Mouse (Mus musculus) right cerebral cortex, postnatal 10 days (tissue): ENCODE data around the gene AC170998.1.
"Not testable (repeated sequence)": the region's sequence is repeated elsewhere in the genome, so short reads cannot be mapped to it uniquely, and the experiment has no call there.

Source experiments
- DNase-seq, 2 experiments: peaks; one replicate each; pipeline ENCODE4 v3.0.0; 2021; ENCODE audit warnings: low spot score in 2 of 2

AC170998.1 gene

DNA sequence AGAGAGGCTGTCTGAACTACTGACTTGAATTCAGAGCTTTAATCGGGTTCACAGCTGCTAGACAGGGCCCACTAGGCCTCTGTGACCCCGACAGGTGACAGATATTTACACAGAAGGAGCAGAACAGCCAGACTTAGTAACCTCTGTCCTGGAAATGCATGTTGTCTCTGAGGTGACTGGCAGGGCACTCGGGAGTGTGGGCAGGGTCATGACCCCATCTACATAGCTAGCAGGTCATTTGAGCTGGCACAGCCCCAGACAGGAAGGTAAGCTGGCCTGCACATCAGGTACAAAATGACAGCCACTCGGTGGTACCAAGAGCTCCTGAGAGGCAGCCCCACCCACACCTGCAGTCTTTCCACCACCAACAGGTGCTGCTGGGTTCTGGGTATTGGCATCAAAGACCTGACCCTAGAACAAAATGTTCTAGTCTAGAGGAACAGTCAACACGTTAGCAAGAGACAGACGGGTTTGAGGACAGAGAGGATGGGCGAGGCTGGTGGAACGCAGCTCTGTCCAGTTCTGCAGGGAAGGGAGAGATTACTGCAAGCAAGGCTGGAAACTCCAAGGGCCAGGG, 34.9 kb downstream of the AC170998.1 start:
- no peak for DNase-seq

DNA sequence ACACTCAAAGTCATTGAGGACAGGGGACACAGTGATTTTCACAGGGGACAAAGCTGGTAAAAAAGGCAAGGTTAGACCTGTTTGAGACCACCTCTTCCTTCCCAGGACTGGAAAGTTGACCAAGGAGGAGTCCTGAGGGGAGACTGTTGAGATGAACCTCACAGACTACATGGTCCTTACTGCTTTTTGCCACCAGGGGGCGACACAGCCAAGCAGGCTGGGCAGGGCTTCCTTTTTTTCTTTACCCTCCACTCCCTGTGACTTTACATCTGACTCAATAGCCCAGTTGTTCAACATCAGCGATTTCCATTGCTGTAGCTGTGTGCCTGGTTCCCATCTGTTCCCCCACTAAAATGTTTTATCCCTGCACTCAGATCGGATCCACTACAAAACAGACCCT, 36.0 kb downstream of the AC170998.1 start:
- peak; percentile 59 to 75 for DNase-seq

DNA sequence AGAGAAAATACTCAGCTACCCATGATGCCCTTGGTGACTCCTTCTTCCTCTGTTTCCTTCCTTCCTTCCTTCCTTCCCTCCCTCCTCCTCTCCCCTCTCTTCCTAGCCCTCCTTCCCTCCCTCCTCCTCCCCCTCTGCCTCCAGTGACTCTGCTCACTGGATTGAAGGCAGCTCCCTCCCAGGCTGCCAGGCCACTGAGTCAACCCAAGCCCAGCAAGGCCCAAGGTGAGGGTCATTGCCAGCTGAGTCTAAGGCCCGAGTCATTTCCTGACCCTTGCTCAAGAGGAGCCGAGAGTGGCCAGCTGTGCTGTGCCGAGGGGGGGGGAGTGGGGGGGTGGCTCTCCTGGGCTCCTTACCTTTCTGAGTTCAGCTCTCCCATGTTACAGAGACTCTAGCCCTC, 40.3 kb downstream of the AC170998.1 start:
- no peak for DNase-seq

DNA sequence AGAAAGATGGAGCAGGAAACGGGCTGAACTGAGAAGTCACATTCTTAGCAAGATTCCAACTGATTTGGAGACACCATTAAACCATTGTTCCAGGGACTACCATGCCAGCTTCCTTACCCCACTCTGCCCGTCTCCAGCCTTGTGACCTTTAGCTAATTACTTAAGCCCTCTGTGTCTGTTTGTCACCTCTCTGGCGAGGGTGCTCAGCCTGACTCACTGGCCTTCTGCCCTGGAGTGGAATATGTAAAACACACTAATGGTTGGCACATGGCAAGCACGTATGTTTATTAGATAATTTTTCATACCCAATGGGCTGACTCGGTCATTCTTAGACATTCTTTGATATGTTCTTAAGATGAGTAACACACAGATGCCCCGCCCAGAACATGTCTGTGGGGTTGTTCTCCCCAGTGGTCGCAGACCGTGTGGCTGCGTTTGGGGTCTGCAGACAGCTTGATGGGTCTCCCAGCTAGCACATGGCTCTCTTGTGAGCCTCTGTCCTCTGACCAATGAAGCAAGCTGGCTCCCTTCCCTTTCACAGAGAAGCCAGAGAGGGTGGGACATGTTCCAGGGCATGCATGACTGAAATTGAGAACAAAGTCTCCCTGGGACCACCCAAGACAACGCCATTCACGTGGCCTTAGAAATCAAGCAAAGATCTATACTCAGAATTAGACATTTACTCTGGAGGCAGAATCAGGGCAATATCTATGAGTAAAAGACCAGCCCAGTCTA, 41.1 kb downstream of the AC170998.1 start:
- DNase-seq: no peak

DNA sequence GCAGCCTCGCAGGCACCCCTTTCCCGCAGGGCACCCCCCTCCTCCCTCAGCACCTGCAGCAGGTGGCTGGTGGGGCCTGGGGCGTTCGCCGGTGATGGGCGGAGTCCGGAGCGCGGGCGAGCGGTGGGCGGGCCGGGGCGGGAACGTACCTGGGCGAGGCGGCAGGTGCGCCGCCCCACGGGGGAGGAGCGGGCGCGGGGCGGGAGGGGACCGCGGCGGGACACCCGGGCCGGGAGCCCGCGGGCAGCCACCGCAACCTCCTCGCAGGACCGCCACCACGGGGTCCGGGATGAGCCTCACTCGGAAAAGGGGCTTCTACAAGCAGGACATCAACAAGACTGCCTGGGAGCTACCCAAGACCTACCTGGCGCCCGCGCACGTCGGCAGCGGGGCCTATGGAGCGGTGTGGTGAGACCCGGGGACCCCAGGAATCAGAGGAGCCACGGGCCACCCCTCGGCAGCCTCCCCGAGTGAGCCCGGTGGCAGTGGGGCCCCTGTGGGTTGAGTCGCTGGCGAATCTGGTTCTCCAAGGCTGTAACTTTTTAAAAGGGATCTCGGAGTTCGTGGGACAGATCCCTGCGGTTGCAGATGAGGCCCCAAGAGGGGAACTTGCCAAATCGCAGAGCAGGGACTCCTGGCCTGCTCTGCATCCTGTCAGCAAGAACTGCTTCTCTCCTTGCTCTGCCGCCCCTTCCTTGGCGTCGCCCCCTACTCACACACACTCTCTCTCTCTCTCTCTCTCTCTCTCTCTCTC, 43.4 kb downstream of the AC170998.1 start, which contains the start of gene Mapk13:
Gene Mapk13, plus strand, starts transcription at position 177 of the 754 bp plus-strand sequence.
- DNase-seq: no peak

DNA sequence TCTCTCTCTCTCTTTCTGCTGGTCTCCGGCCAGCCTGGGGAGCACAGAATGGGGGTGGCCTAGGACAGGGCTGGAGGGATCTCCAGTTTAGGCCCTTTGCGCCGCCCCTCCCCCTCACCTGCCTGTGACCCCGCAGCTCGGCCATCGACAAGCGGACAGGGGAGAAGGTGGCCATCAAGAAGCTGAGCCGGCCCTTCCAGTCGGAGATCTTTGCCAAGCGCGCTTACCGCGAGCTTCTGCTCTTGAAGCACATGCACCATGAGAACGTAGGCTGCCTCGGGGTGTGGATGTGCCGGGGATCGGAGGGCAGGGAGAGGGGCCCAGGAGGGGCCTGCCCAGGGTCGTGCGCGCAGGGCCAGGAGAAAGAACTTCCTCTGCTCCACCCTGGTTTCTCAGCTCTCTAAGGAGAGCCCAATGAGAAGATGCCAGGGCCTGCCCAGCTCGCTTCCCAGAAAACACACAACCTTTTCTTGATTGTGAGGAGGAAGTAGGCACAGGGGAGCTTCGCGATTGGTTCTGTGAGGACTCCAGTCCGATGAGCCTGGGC, 44.1 kb downstream of the AC170998.1 start:
- DNase-seq: no peak

DNA sequence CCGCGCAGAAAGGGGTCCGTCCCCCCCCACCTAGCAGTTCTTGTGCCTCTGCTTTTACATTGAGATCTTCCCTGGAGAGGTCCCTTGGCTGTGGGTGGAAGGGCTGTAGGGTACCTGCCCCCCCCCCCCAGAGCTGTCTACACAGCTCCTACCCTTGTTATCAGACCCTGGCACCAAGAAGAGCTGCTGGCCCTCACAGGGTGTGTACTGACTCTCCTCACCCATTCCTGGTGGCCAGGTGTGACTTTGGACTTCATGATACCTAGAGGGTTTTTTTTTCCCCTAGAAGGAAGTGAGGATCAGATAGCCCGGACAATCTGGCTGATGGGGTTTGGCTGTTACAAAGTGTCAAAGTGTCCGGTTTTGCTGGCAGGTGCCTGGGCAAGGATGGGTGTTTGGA, 45.4 kb downstream of the AC170998.1 start:
- DNase-seq: no peak

DNA sequence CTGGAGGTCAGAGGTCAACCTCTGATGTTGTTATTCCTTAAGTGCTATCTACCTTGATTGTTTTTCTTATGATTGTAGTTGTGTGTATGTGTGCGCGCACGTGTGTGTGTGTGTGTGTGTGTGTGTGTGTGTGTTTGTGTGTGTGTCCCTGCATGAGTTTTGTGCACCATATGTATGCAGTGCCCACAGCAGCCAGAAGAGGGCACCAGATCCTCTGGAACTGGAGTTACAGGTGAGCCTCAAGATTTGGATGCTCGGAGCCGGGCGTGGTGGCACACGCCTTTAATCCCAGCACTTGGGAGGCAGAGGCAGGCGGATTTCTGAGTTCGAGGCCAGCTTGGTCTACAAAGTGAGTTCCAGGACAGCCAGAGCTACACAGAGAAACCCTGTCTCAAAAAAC, 48.4 kb downstream of the AC170998.1 start:
- DNase-seq: not testable (repeated sequence)

DNA sequence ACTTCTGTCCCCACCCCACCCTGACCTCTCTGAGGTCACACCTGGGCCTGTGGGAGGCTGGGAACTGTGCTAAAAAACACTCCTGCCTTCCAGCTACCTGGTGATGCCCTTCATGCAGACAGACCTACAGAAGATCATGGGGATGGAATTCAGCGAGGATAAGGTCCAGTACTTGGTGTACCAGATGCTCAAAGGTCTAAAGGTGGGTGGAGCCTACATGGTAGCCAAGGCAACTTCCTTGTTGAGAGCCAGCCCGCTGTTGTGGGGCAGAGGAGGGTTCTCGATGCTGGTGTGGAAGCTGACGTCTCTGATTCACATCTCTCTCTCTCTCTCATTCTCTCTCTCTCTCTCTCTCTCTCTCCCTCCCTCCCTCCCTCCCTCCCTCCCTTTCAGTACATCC, 49.3 kb downstream of the AC170998.1 start:
- DNase-seq: no peak
